Mouse (Mus musculus) layer of hippocampus, postnatal 25 days (tissue): ENCODE data around the gene Fah. TPM values are rescaled to one million over a fixed set of nuclear protein-coding genes. Genes with fewer than 3 reads are reported as not detected.

Experiments used
- DNase-seq, 2 experiments: peaks; one replicate each; pipeline ENCODE4 v3.0.0; 2022; ENCODE audit warnings: mixed read lengths in 2 of 2, low spot score in 1 of 2; ENCODE audit errors: extremely low spot score in 1 of 2
- total RNA-seq, 2 experiments: library from RNA; stranded (reverse); gene quantifications; 2 replicates each; pipeline ENCODE4 v1.2.3; 2021

Fah gene
- total RNA-seq, 2 experiments from 2014 or later = 18.4 to 19.2 TPM

DNA sequence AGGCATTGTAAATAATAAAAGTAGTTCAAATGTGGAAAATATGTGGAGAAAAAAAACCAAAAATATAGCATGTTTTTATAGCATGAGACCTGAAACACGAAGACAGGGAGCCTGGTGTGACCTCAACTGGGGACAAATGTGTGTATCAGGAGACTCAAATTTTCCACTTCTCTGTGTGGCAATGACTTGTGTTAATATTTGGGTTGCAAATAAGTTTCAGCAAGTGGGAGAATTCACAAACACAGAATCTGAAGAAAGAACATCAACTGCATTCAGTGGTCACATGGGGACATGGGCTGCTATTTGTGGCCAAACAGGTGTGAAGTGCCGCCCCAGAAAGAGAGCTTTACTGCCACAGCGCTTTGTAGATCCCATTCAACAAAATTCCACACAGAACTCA lies 9.9 kb downstream of the Fah start:
- DNase-seq = peak in 1 of 2 experiments; percentile 2

GRCm38 (mm10) chr7:84596002-84596401 lies 10.5 kb downstream of the Fah start:
- no peak for DNase-seq

GRCm38 (mm10) chr7:84594917-84595303 lies 11.6 kb downstream of the Fah start:
- DNase-seq = no peak

DNA sequence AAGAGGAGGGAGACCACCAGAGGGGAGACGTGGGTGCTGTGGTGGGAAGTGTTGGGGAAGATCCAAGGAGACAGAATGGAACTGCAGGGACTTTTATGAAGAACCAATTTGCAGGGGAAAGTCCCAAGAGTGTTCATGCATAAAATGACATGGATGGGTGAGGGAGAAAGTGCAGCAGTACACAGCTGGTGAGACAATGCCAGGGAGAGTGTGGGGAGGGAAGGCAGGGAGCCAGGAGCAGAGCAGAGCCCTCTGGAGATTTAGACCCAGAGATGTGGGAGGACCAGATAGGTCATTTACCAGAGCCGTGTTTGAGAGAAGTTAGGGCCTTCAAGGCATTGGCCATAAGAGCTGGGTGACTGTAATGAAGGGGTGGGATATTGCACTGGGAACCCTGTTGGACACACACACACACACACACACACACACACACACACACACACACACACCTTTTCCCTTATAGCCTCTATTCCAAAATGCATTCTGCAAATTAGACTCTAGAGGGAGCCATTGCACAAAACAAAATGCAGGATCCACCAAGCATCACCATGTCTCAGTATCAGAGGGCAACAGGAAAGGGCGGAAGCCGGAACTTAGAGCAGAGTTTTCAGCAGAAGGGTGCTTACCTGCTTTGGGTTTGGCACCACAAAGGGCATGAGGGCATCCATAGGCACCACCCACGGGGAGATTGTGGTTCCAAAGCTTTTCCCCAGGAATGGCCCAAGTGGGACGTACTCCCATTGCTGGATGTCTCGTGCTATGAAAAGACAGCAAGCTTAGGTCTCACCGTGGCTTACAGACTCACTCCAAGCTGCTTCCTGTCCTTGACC lies 12.2 kb downstream of the Fah start:
- DNase-seq = no peak

GRCm38 (mm10) chr7:84591347-84591746 lies 15.2 kb downstream of the Fah start:
- DNase-seq = no peak

DNA sequence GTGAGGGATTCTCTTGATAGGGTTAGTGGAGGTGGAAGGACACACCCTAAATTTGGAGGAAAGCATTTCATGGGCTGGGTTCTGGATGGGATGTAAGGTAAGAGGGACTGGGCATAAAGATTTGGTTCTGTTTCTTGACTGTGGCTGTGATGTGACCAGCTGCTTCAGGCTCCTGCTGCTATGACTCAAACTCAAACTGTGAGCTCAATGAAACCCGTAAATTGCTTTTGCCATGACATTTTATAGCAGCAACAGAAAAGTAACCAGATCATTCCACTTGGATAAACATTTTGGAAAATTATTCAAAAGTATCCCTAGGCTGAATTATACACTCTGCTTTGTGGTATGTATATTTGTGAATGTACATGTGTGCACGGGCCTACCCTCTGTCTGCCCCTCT lies 15.9 kb downstream of the Fah start:
- no peak for DNase-seq

DNA sequence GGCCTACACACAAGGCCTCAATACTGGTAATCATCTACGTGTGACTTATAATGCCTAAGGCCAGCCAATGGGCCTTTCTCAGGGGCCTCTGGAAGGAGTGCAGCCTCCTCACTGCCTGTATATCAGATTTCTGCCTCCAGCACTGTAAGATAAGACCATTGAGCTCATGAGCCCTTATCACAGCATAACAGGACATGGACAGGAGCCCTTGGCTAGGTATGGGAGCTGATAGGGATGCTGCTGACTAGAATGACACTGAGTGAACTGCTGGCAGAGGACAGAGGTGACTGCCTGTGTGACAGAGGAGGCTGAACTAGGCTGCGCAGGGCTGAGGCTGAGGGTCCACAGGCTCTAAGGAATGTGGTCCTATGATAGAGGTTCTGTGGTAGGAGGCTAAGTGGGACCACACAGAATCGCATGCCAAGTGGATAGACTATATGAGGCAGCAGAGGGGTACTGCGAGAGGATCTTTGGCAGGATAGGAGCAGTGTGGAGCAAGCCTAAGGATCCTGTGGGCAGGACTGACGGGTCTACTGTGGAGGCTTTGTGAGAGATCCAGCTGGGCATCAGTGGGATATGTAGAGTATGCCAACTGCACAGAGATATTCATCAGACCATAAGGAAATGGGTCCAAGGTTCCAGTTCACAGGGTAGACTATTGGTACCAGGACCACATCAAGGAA lies 19.3 kb downstream of the Fah start:
- no peak for DNase-seq

DNA sequence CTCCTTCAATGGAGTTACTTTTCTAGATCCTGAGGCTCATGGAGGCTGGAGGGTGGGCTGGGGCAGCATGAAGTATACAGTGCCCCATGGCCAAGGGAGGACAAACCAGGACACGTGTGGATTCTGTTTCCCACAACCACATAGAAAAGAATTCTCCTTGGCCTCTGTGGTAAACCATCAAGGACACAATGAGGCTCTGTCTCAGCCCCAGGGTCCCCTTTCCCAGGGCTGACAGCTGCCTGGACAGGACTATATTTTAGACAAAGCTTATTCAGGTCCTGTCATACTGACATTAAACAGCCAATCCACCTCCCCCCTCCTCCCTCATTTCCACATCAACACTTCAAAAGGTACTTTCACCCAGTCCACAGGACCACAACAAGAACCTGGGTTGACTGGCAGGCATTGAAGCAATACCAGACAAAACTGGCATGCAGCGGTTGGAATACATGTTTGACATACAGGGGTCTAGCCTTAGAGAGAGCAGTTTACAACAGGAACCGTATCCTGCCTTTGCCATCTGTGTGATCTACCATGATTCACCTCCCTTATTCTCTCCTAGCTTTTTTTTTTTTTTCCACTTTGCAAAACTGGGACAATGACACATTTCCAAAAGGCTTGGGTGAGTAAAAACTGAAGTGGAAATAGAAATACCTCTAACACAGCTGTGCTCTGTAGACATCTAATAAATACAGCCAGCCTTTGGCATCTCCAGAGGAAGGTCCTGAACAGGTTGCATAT lies 20.0 kb downstream of the Fah start:
- no peak for DNase-seq

GRCm38 (mm10) chr7:84585086-84585485 lies 21.4 kb downstream of the Fah start:
- DNase-seq = no peak

DNA sequence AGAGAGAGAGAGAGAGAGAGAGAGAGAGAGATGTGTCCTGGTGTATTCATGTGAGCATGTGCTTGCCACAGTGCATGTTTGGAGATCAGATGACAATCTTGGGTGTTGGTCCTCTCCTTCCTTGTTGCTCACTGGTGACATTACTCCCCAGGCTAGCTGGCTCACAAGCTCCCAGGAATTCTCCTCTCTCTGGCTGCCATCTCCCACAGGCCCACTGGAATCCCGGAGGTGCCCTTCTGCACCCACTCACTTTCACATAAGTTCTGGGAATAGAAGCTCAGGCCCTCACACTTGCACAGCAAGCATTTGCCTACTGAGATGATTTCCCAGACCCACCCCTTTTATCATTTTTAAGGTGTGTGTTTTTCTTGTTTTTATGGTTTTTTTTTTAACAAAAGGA lies 26.8 kb downstream of the Fah start:
- DNase-seq = no peak

DNA sequence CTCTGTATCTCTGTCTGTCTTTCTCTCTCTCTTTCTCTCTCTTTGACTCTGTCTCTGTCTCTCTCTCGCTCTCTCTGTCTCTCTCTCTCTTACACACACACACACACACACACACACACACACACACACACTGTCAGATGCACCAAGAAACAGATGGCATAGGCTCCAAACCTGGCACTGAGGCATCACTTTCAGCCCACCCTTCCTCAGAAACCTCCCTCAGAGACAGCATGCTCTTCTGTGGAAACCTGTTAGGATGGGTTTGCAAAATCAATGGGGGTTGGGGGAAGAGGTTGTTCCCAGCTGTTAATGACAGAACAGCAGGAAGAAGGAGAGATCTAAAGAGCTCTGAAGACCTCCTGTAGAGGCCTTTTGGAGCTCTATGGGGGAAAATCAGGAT lies 27.7 kb downstream of the Fah start:
- no peak for DNase-seq

- DNase-seq = no peak
Observed at GRCm38 (mm10) chr7:84577034-84577433, 29.5 kb downstream of the Fah start.

DNA sequence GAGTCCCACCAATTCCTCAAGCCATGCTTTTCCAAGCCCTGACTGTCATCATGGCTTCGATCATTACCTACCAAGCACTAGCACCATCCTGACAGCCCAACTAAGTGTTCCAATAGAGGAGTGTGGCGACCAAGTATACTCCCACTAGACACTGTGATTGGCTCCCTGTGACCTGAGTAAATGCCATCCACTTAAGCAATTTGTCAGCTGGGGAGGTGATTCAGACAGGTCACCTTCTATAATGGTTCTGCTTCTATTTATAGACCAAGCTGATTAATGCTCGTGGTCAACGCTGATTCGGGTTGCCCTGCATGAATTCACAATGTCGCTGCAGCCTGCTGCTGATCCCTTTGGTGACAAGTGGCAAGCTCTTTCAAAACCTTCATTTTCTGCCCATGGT lies 40.3 kb downstream of the Fah start:
- DNase-seq = no peak

DNA sequence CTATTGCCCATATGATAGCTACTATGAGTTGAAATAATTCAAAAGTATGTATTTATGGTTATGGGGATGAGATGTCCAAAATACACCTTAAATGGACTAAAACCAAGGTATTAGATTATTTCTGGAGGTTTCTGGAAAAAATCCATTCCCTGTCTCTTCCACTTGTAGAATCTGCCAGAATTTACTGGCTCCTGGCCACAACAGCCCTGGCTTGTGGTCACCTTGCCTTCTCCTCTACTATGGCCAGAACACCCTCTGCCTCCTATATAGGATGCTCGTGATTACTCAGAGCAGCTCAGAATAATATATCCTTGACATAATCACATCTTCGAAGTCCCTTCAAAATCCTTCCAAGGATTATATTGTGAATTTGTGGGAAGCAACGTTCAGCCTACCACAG lies 42.3 kb downstream of the Fah start:
- no peak for DNase-seq

GRCm38 (mm10) chr7:84560500-84560899 lies 46.0 kb downstream of the Fah start:
- no peak for DNase-seq

GRCm38 (mm10) chr7:84557332-84557731 lies 49.2 kb downstream of the Fah start:
- no peak for DNase-seq

- DNase-seq = no peak
Observed at GRCm38 (mm10) chr7:84555294-84555693, 51.2 kb downstream of the Fah start.

DNA sequence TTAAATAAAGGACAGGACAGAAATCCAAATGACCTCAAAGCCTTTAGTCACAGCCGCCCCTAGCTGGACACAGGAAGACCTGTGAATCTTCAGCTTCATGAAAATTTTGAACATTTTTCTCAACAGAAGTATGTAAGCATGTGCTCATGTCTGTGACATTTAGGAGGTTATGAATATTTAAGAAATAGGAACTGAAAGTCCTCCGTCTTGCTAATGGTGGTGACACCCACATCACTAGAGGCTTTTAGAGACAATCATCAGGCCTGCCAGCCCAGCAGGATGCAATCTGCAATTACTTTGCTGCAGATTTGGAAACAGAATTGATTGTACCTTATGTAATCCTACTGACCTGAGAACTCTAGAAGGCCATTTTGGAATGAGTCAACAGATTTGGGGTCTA lies 55.0 kb downstream of the Fah start:
- DNase-seq = no peak

DNA sequence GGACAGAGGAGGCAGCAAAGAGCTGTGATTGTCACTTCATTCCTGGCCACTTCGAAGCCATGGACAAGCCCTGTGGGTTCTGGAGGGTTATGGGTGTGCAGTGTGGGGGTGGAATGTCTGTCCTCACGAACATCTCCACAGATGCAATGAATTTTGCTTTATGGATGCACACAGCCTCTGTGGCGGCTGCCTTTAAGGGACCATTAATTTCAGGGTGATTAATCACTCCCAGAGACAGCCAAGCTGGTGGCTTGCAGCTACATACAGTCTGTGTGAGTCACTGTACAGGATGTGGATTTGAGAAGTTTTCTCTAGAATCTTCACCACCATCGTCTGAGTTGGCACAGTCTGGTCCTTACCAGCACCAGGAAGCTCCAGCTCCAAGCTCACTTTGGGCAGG lies 59.9 kb downstream of the Fah start:
- no peak for DNase-seq

DNA sequence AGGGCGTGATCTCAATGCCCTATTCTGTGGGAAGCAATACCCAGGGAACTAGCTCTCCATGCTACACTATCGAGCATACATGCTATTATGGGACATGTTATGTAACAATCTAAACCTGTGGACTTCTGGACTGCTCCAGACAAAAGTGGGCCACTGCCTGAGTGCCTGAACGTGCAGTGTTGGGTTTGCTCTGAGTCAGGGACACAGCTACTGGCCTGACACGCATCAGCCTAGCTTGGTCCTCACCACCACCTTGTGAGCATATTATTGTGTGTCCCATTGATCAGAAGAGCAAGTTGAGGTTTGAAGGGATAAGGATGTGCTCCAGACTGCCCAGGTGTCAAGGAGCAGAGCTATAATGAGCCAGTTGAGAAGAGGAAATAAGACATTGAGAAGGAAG lies 61.6 kb downstream of the Fah start:
- no peak for DNase-seq
